Mouse (Mus musculus): ENCODE results near the gene Fzr1. TPM values are rescaled to one million over a fixed set of nuclear protein-coding genes. Genes with fewer than 3 reads are reported as not detected.

Fzr1 gene
- polyA plus RNA-seq, 1 experiment from 2014 or later, result 138 TPM

GRCm38 (mm10) chr10:81365672-81366476 is 12.4 kb downstream of the Fzr1 start, which contains the start of gene 4930404N11Rik:
TSS of gene 4930404N11Rik (minus strand) at chr10:81365816.
- Histone ChIP-seq H3K9ac (ENCODE audit: low read depth, low read length) (peak within 1 kb of the TSS; percentile 15; the same call in 1 of the 2 replicates), H3K9me3 (replicated peaks; ENCODE audit: control insufficient read depth, low read length) (no peaks in the 10 kb centered on the region), H3K4me1 (ENCODE audit: control insufficient read depth, low read depth, low read length) (peaks cover 63% of the 10 kb centered on the region)

GRCm38 (mm10) chr10:81365073-81365472 is 13.2 kb downstream of the Fzr1 start:
- Histone ChIP-seq H3K9ac (ENCODE audit: low read depth, low read length) (peak overlapping the region; percentile 15; the same call in 1 of the 2 replicates), H3K4me1 (ENCODE audit: control insufficient read depth, low read depth, low read length) (peaks cover 71% of the 10 kb centered on the region), H3K9me3 (replicated peaks; ENCODE audit: control insufficient read depth, low read length) (no peaks in the 10 kb centered on the region), H3K4me3 (ENCODE audit: low read depth, low read length) (no peak overlapping the region), H3K4me2 (ENCODE audit: low read depth, low read length) (no peak overlapping the region), H3K27me3 (ENCODE audit: control insufficient read depth, insufficient read depth, low read depth, low read length) (no peaks in the 10 kb centered on the region), H3K36me3 (ENCODE audit: control insufficient read depth, insufficient read depth) (peaks cover 52% of the 10 kb centered on the region), H3K27ac (ENCODE audit: low read length) (peak overlapping the region; percentile 78)
- WGBS (ENCODE audit: insufficient replicate concordance), result 42% methylated on average over 4 of the region's 4 CpGs
- ATAC-seq (ENCODE audit: low read depth), result no peak

More at GRCm38 (mm10) chr10:81365672-81366476, 12.4 kb downstream of the Fzr1 start, which contains the start of gene 4930404N11Rik:
- Histone ChIP-seq H3K4me3 (ENCODE audit: low read depth, low read length) (no peak within 1 kb of the TSS), H3K4me2 (ENCODE audit: low read depth, low read length) (no peak within 1 kb of the TSS), H3K27me3 (ENCODE audit: control insufficient read depth, insufficient read depth, low read depth, low read length) (no peaks in the 10 kb centered on the region), H3K27ac (ENCODE audit: low read length) (peak within 1 kb of the TSS; percentile 78), H3K36me3 (ENCODE audit: control insufficient read depth, insufficient read depth) (peaks cover 59% of the 10 kb centered on the region)
- WGBS (ENCODE audit: insufficient replicate concordance), result 29% methylated on average over 12 of the region's 12 CpGs
- peak; percentile 0; the same call in 1 of the 2 replicates for ATAC-seq (ENCODE audit: low read depth)

GRCm38 (mm10) chr10:81364666-81365065 is 13.7 kb downstream of the Fzr1 start:
- WGBS (ENCODE audit: insufficient replicate concordance), result 58% methylated on average over 28 of the region's 28 CpGs
- Histone ChIP-seq H3K9ac (ENCODE audit: low read depth, low read length) (peak overlapping the region; percentile 15; the same call in 1 of the 2 replicates), H3K36me3 (ENCODE audit: control insufficient read depth, insufficient read depth) (peaks cover 48% of the 10 kb centered on the region), H3K4me3 (ENCODE audit: low read depth, low read length) (no peak overlapping the region), H3K27ac (ENCODE audit: low read length) (peak overlapping the region; percentile 78), H3K9me3 (replicated peaks; ENCODE audit: control insufficient read depth, low read length) (no peaks in the 10 kb centered on the region), H3K27me3 (ENCODE audit: control insufficient read depth, insufficient read depth, low read depth, low read length) (no peaks in the 10 kb centered on the region), H3K4me2 (ENCODE audit: low read depth, low read length) (no peak overlapping the region), H3K4me1 (ENCODE audit: control insufficient read depth, low read depth, low read length) (peaks cover 75% of the 10 kb centered on the region)
- no peak for ATAC-seq (ENCODE audit: low read depth)

- no peaks in the 10 kb centered on the region for H3K27me3 ChIP-seq (ENCODE audit: control insufficient read depth, insufficient read depth, low read depth, low read length)
- peak overlapping the region; percentile 47 for H3K9ac ChIP-seq (ENCODE audit: low read depth, low read length)
- H3K4me3 ChIP-seq (ENCODE audit: low read depth, low read length), result no peak overlapping the region
- H3K4me2 ChIP-seq (ENCODE audit: low read depth, low read length), result peak overlapping the region; percentile 55; the same call in 1 of the 2 replicates
- peaks cover 85% of the 10 kb centered on the region for H3K4me1 ChIP-seq (ENCODE audit: control insufficient read depth, low read depth, low read length)
- H3K36me3 ChIP-seq (ENCODE audit: control insufficient read depth, insufficient read depth), result peaks cover 38% of the 10 kb centered on the region
- H3K27ac ChIP-seq (ENCODE audit: low read length), result peak overlapping the region; percentile 84
- 62% methylated on average over 54 of the region's 54 CpGs for WGBS (ENCODE audit: insufficient replicate concordance)
- H3K9me3 ChIP-seq (replicated peaks; ENCODE audit: control insufficient read depth, low read length), result no peaks in the 10 kb centered on the region
- ATAC-seq (ENCODE audit: low read depth), result no peak
These were observed 14.6 kb downstream of the Fzr1 start for GRCm38 (mm10) chr10:81363436-81364346.

- WGBS (ENCODE audit: insufficient replicate concordance), result 22% methylated on average over 12 of the region's 12 CpGs
- no peaks in the 10 kb centered on the region for H3K27me3 ChIP-seq (ENCODE audit: control insufficient read depth, insufficient read depth, low read depth, low read length)
- H3K27ac ChIP-seq (ENCODE audit: low read length), result peak overlapping the region; percentile 84
- peak overlapping the region; percentile 55 for H3K4me2 ChIP-seq (ENCODE audit: low read depth, low read length)
- peak overlapping the region; percentile 22; the same call in 1 of the 2 replicates for H3K4me3 ChIP-seq (ENCODE audit: low read depth, low read length)
- H3K4me1 ChIP-seq (ENCODE audit: control insufficient read depth, low read depth, low read length), result peaks cover 90% of the 10 kb centered on the region
- no peaks in the 10 kb centered on the region for H3K9me3 ChIP-seq (replicated peaks; ENCODE audit: control insufficient read depth, low read length)
- H3K36me3 ChIP-seq (ENCODE audit: control insufficient read depth, insufficient read depth), result peaks cover 26% of the 10 kb centered on the region
- H3K9ac ChIP-seq (ENCODE audit: low read depth, low read length), result peak overlapping the region; percentile 47
- ATAC-seq (ENCODE audit: low read depth), result peak; percentile 85
These were observed 15.9 kb downstream of the Fzr1 start for GRCm38 (mm10) chr10:81362336-81362949.

- no peak for ATAC-seq (ENCODE audit: low read depth)
- peak overlapping the region; percentile 21; the same call in 1 of the 2 replicates for H3K4me2 ChIP-seq (ENCODE audit: low read depth, low read length)
- H3K4me3 ChIP-seq (ENCODE audit: low read depth, low read length), result no peak overlapping the region
- peak overlapping the region; percentile 84 for H3K27ac ChIP-seq (ENCODE audit: low read length)
- no peaks in the 10 kb centered on the region for H3K9me3 ChIP-seq (replicated peaks; ENCODE audit: control insufficient read depth, low read length)
- H3K27me3 ChIP-seq (ENCODE audit: control insufficient read depth, insufficient read depth, low read depth, low read length), result no peaks in the 10 kb centered on the region
- 65% methylated on average over 8 of the region's 8 CpGs for WGBS (ENCODE audit: insufficient replicate concordance)
- peaks cover 9% of the 10 kb centered on the region for H3K36me3 ChIP-seq (ENCODE audit: control insufficient read depth, insufficient read depth)
- peak overlapping the region; percentile 43; the same call in 1 of the 2 replicates for H3K9ac ChIP-seq (ENCODE audit: low read depth, low read length)
- H3K4me1 ChIP-seq (ENCODE audit: control insufficient read depth, low read depth, low read length), result peaks cover 89% of the 10 kb centered on the region
These were observed 17.6 kb downstream of the Fzr1 start for GRCm38 (mm10) chr10:81360721-81361120.

GRCm38 (mm10) chr10:81358841-81359240 is 19.5 kb downstream of the Fzr1 start:
- ATAC-seq (ENCODE audit: low read depth), result no peak
- Histone ChIP-seq H3K27me3 (ENCODE audit: control insufficient read depth, insufficient read depth, low read depth, low read length) (no peaks in the 10 kb centered on the region), H3K4me2 (ENCODE audit: low read depth, low read length) (peak overlapping the region; percentile 92), H3K27ac (ENCODE audit: low read length) (peak overlapping the region; percentile 84), H3K4me3 (ENCODE audit: low read depth, low read length) (peak overlapping the region; percentile 87), H3K36me3 (ENCODE audit: control insufficient read depth, insufficient read depth) (peaks cover 5% of the 10 kb centered on the region; the same call in 1 of the 2 replicates), H3K4me1 (ENCODE audit: control insufficient read depth, low read depth, low read length) (peaks cover 74% of the 10 kb centered on the region), H3K9ac (ENCODE audit: low read depth, low read length) (peak overlapping the region; percentile 97), H3K9me3 (replicated peaks; ENCODE audit: control insufficient read depth, low read length) (no peaks in the 10 kb centered on the region)
- WGBS (ENCODE audit: insufficient replicate concordance), result 21% methylated on average over 1 of the region's 1 CpGs

GRCm38 (mm10) chr10:81358209-81358608 is 20.1 kb downstream of the Fzr1 start:
- H3K4me2 ChIP-seq (ENCODE audit: low read depth, low read length), result peak overlapping the region; percentile 92
- peak overlapping the region; percentile 84 for H3K27ac ChIP-seq (ENCODE audit: low read length)
- peak overlapping the region; percentile 97 for H3K9ac ChIP-seq (ENCODE audit: low read depth, low read length)
- 20% methylated on average over 4 of the region's 4 CpGs for WGBS (ENCODE audit: insufficient replicate concordance)
- H3K36me3 ChIP-seq (ENCODE audit: control insufficient read depth, insufficient read depth), result peaks cover 5% of the 10 kb centered on the region; the same call in 1 of the 2 replicates
- peaks cover 68% of the 10 kb centered on the region for H3K4me1 ChIP-seq (ENCODE audit: control insufficient read depth, low read depth, low read length)
- H3K9me3 ChIP-seq (replicated peaks; ENCODE audit: control insufficient read depth, low read length), result no peaks in the 10 kb centered on the region
- no peak for ATAC-seq (ENCODE audit: low read depth)
- no peaks in the 10 kb centered on the region for H3K27me3 ChIP-seq (ENCODE audit: control insufficient read depth, insufficient read depth, low read depth, low read length)
- H3K4me3 ChIP-seq (ENCODE audit: low read depth, low read length), result peak overlapping the region; percentile 87

All from liver, embryonic 16.5 days (tissue).